Mouse (Mus musculus) bone marrow, adult 2 months (tissue): ENCODE measurements around the gene Bdnf. TPM values are rescaled to one million over a fixed set of nuclear protein-coding genes. Genes with fewer than 3 reads are reported as not detected.

Experiments used
- H3K27ac ChIP-seq: fragments of 200-500 bp; 2 replicates; pipeline ENCODE4 v1.5.1; 2012; ENCODE audit warnings: low read depth, mild to moderate bottlenecking, control low read depth, inconsistent platforms, low read length; ENCODE audit not compliant: control insufficient read depth, poor library complexity, insufficient read depth
- H3K4me1 ChIP-seq: fragments of 200-500 bp; 2 replicates; pipeline ENCODE4 v1.6.1; 2011; ENCODE audit warnings: low read length; ENCODE audit not compliant: control insufficient read depth, insufficient read depth
- H3K4me3 ChIP-seq: fragments of 200-500 bp; replicated peaks from 2 replicates; pipeline ENCODE3; 2011; ENCODE audit warnings: mild to moderate bottlenecking, low read depth, low read length, control low read depth; ENCODE audit not compliant: control insufficient read depth
- CTCF ChIP-seq: fragments of 200-500 bp; IDR thresholded peaks from 2 replicates; pipeline ENCODE4 v1.5.1; 2011; ENCODE audit warnings: low read length, control low read depth; ENCODE audit not compliant: control insufficient read depth, insufficient read depth
- POLR2A ChIP-seq: fragments of 200-500 bp; IDR thresholded peaks from 2 replicates; pipeline ENCODE4 v1.6.1; 2011; ENCODE audit warnings: low read depth, mild to moderate bottlenecking, control low read depth, low read length, borderline replicate concordance; ENCODE audit not compliant: control insufficient read depth
- WGBS: fragments of 180-500 bp; shearing (Covaris S2); methylation state at CpG from one replicate; pipeline ENCODE4 v1.1.7; 2018; 5-methylcytosine and 5-hydroxymethylcytosine counted together
- polyA plus RNA-seq: library from polyadenylated mRNA; stranded (reverse); fragments of >200 nt; gene quantifications from 2 replicates; pipeline ENCODE4 v1.2.4, GENCODE M21; 2011; ENCODE audit warnings: low replicate concordance; ENCODE audit not compliant: missing spikeins, insufficient read depth, insufficient read length

Gene Bdnf
- polyA plus RNA-seq, 1 experiment: 0.40 TPM

- no peak overlapping the region for H3K4me3 ChIP-seq
- no peak overlapping the region for H3K27ac ChIP-seq
- TF ChIP-seq POLR2A (no peak), CTCF (no peak; the same call in 1 of the 2 replicates)
- 3% methylated on average over 12 of the region's 12 CpGs for WGBS
- H3K4me1 ChIP-seq: no peaks in the 10 kb centered on the region
Measured at GRCm38 (mm10) chr2:109694838-109695225, 20.3 kb downstream of the Bdnf start.

- H3K27ac ChIP-seq: no peak overlapping the region
- WGBS: 11% methylated on average over 4 of the region's 4 CpGs
- TF ChIP-seq CTCF (no peak), POLR2A (no peak)
- H3K4me3 ChIP-seq: no peak overlapping the region
- H3K4me1 ChIP-seq: no peaks in the 10 kb centered on the region
Measured at GRCm38 (mm10) chr2:109697151-109697550, 22.7 kb downstream of the Bdnf start.

GRCm38 (mm10) chr2:109700291-109700690 is 25.8 kb downstream of the Bdnf start:
- 62% methylated on average over 5 of the region's 5 CpGs for WGBS

GRCm38 (mm10) chr2:109703588-109703987 is 29.1 kb downstream of the Bdnf start:
- WGBS: 76% methylated on average over 4 of the region's 4 CpGs
- no peak for TF ChIP-seq CTCF
- no peak for TF ChIP-seq POLR2A
- Histone ChIP-seq H3K27ac (no peak overlapping the region), H3K4me3 (no peak overlapping the region), H3K4me1 (no peaks in the 10 kb centered on the region)

More at GRCm38 (mm10) chr2:109700291-109700690, 25.8 kb downstream of the Bdnf start:
- no peak for TF ChIP-seq POLR2A
- TF ChIP-seq CTCF: no peak
- H3K27ac ChIP-seq: no peak overlapping the region
- no peaks in the 10 kb centered on the region for H3K4me1 ChIP-seq
- H3K4me3 ChIP-seq: no peak overlapping the region

- TF ChIP-seq POLR2A (no peak), CTCF (no peak)
- Histone ChIP-seq H3K27ac (no peak overlapping the region), H3K4me3 (no peak overlapping the region), H3K4me1 (no peaks in the 10 kb centered on the region)
- 81% methylated on average over 5 of the region's 5 CpGs for WGBS
Measured at GRCm38 (mm10) chr2:109704053-109704452, 29.6 kb downstream of the Bdnf start.

- Histone ChIP-seq H3K4me3 (no peak overlapping the region), H3K4me1 (no peaks in the 10 kb centered on the region), H3K27ac (no peak overlapping the region)
- 81% methylated on average over 8 of the region's 8 CpGs for WGBS
- TF ChIP-seq CTCF: no peak
- no peak for TF ChIP-seq POLR2A
Measured at GRCm38 (mm10) chr2:109706524-109706923, 32.0 kb downstream of the Bdnf start.

GRCm38 (mm10) chr2:109709346-109709745 is 34.8 kb downstream of the Bdnf start:
- TF ChIP-seq CTCF: no peak
- TF ChIP-seq POLR2A: no peak

GRCm38 (mm10) chr2:109711049-109711448 is 36.5 kb downstream of the Bdnf start:
- no peak overlapping the region for H3K4me3 ChIP-seq
- TF ChIP-seq POLR2A (no peak), CTCF (no peak)
- 84% methylated on average over 1 of the region's 1 CpGs for WGBS
- H3K4me1 ChIP-seq: no peaks in the 10 kb centered on the region
- no peak overlapping the region for H3K27ac ChIP-seq

More at GRCm38 (mm10) chr2:109709346-109709745, 34.8 kb downstream of the Bdnf start:
- no peak overlapping the region for H3K27ac ChIP-seq
- no peaks in the 10 kb centered on the region for H3K4me1 ChIP-seq
- H3K4me3 ChIP-seq: peak overlapping the region; percentile 16
- 81% methylated on average over 7 of the region's 7 CpGs for WGBS

- WGBS: 63% methylated on average over 3 of the region's 3 CpGs
- Histone ChIP-seq H3K4me1 (no peaks in the 10 kb centered on the region), H3K27ac (no peak overlapping the region), H3K4me3 (no peak overlapping the region)
- TF ChIP-seq POLR2A: no peak
- TF ChIP-seq CTCF: no peak
Measured at GRCm38 (mm10) chr2:109725261-109725660, 50.8 kb downstream of the Bdnf start.
